Mouse (Mus musculus) lung, postnatal 0 days (tissue): ENCODE data around the gene Nudc.

Source experiments
- CTCF ChIP-seq: IDR thresholded peaks from 2 replicates; pipeline ENCODE4 v1.5.1; 2016; ENCODE audit warnings: antibody characterized with exemption, mild to moderate bottlenecking
- EP300 ChIP-seq: IDR thresholded peaks from 2 replicates; pipeline ENCODE4 v1.6.1; 2016; ENCODE audit warnings: antibody characterized with exemption, mild to moderate bottlenecking, control low read depth

DNA sequence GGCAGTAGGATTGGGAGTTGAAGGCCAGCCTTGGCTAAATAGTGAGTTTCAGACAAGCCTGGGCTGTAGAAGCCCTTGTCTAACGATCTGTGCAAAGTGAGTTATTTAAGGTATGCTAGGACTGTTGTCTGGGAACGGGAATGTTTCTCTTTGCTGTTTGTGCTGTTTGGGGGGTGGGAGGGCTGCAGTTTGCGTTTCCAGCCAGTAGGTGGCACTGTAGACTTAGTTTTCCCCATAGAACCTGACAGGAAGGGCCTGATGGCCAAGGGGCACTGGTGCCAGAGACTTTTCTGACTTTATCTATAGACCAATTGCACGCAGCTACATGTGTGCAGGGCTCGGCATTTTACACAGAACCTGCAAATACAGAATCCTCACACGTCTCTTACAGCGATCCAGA, 46.8 kb upstream of the Nudc start:
- TF ChIP-seq CTCF (peak; percentile 94), EP300 (no peak)
